Mouse (Mus musculus) embryonic facial prominence, embryonic 14.5 days (tissue): ENCODE results near the gene Pip4k2c. TPM values are rescaled to one million over a fixed set of nuclear protein-coding genes. Genes with fewer than 3 reads are reported as not detected.

Experiments
- ATAC-seq: fragments of 200-750 bp; cut with Nextera tagmentation; 2 replicates; pipeline ENCODE4 v1.8.0; 2017; ENCODE audit warnings: low read depth, moderate number of reproducible peaks, moderate TSS enrichment
- DNase-seq: peaks from one replicate; pipeline ENCODE4 v3.0.0-alpha.2; 2015; ENCODE audit warnings: low spot score
- H3K27ac ChIP-seq: fragments of 300-500 bp; sonication (generic); replicated peaks from 2 replicates; pipeline ENCODE4 v1.5.1; 2014; ENCODE audit warnings: low read depth, mild to moderate bottlenecking, low read length, moderate library complexity
- H3K27me3 ChIP-seq: fragments of 300-500 bp; sonication (generic); replicated peaks from 2 replicates; pipeline ENCODE4 v1.6.1; 2014; ENCODE audit warnings: low read length; ENCODE audit not compliant: control insufficient read depth, insufficient read depth
- H3K36me3 ChIP-seq: fragments of 300-500 bp; sonication (generic); 2 replicates; pipeline ENCODE4 v1.6.1; 2014; ENCODE audit warnings: low read length, mixed read lengths; ENCODE audit not compliant: control insufficient read depth, insufficient read depth
- H3K4me1 ChIP-seq: fragments of 300-500 bp; sonication (generic); 2 replicates; pipeline ENCODE4 v1.6.1; 2014; ENCODE audit warnings: antibody characterized with exemption, low read length; ENCODE audit not compliant: control insufficient read depth, insufficient read depth
- H3K4me2 ChIP-seq: fragments of 300-500 bp; sonication (generic); 2 replicates; pipeline ENCODE4 v1.6.1; 2014; ENCODE audit warnings: low read depth, mild to moderate bottlenecking, low read length, moderate library complexity, mixed read lengths
- H3K4me3 ChIP-seq: fragments of 300-500 bp; sonication (generic); 2 replicates; pipeline ENCODE4 v1.5.1; 2014; ENCODE audit warnings: low read depth, mild to moderate bottlenecking, low read length
- H3K9ac ChIP-seq: fragments of 300-500 bp; sonication (generic); 2 replicates; pipeline ENCODE4 v1.6.1; 2014; ENCODE audit warnings: low read depth, mild to moderate bottlenecking, low read length, moderate library complexity, mixed read lengths
- H3K9me3 ChIP-seq: fragments of 300-500 bp; sonication (generic); 2 replicates; pipeline ENCODE4 v1.6.1; 2016; ENCODE audit warnings: low read length; ENCODE audit not compliant: control insufficient read depth
- WGBS: fragments of 180-500 bp; shearing (Covaris S2); extraction: QIAGEN DNeasy Blood & Tissue Kit; methylation state at CpG from one replicate; pipeline ENCODE4 v1.1.7; 2014; 5-methylcytosine and 5-hydroxymethylcytosine counted together
- polyA plus RNA-seq: library from polyadenylated mRNA; unstranded; fragments of >200 nt; fragmentation: Nextera tagmentation; extraction: Ambion mirVana; gene quantifications from 2 replicates; pipeline ENCODE4 v1.2.1, GENCODE M21; 2014

Gene Pip4k2c
- polyA plus RNA-seq, 1 experiment from 2014 or later = 19.3 TPM

DNA sequence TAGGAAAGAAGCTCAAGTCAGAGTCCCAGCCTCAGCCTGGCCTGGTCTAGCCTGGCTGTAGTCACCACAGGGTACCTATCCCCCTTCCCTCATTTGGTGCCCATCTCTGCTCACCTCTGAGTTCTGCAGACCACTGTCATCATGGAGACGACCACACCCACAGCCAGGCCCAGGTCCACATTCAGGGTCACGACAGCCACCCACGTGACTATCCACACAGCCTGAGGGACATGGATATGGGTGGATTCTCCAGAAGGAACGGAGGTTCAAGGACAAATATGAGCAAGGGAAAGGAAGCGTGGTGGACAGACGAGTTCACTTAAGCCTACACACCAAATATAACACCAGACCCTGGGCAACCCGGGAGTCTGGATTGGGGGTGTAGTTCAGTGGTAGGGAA is 37.2 kb downstream of the Pip4k2c start:
- WGBS = 86% methylated on average over 7 of the region's 7 CpGs
- Histone ChIP-seq H3K27ac (no peak overlapping the region), H3K27me3 (peaks cover 48% of the 10 kb centered on the region)

GRCm38 (mm10) chr10:127173148-127174065 is 38.0 kb downstream of the Pip4k2c start:
- WGBS = 85% methylated on average over 16 of the region's 16 CpGs
- Histone ChIP-seq H3K4me3 (no peak overlapping the region), H3K27ac (no peak overlapping the region), H3K9ac (no peak overlapping the region), H3K27me3 (peaks cover 46% of the 10 kb centered on the region), H3K4me2 (no peak overlapping the region), H3K4me1 (peaks cover 16% of the 10 kb centered on the region), H3K36me3 (no peaks in the 10 kb centered on the region), H3K9me3 (no peaks in the 10 kb centered on the region)
- ATAC-seq (no peak), DNase-seq (no peak)

More for the DNA sequence above, 37.2 kb downstream of the Pip4k2c start:
- DNase-seq (no peak), ATAC-seq (no peak)
- H3K36me3 ChIP-seq = no peaks in the 10 kb centered on the region
- H3K9ac ChIP-seq = no peak overlapping the region
- H3K9me3 ChIP-seq = no peaks in the 10 kb centered on the region
- no peak overlapping the region for H3K4me2 ChIP-seq
- H3K4me1 ChIP-seq = peaks cover 16% of the 10 kb centered on the region
- no peak overlapping the region for H3K4me3 ChIP-seq

DNA sequence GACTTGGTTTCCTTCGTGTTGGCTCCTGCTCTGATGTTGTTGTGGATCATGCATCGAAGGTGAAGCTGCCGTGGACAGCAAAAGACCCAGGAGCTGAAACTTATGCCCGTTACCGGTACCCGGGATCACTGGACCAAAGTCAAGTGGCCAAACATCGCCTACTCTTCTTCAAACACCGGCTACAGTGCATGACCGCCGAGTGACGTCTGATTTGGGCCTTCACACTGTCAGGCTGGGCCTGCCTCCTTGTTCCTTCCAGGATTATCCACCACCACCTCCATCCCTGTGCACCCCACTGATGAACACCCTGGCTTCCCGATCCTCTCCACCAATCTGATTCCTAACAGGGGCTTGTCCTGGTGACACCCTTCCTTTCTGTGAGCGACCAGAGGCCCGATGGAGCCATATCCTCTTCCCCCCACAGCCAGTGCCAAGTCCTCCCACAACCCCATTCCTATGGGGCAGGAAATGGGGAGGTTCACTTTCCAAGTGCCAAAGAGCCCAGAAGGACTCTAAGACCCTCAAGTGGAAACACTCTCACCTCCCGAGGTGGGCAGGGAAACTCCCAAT is 39.7 kb downstream of the Pip4k2c start:
- ATAC-seq (no peak), DNase-seq (no peak)
- H3K27ac ChIP-seq = no peak overlapping the region
- H3K9me3 ChIP-seq = no peaks in the 10 kb centered on the region
- no peak overlapping the region for H3K4me2 ChIP-seq
- WGBS = 86% methylated on average over 15 of the region's 15 CpGs
- no peaks in the 10 kb centered on the region for H3K36me3 ChIP-seq
- no peak overlapping the region for H3K4me3 ChIP-seq
- no peak overlapping the region for H3K9ac ChIP-seq
- peaks cover 9% of the 10 kb centered on the region for H3K4me1 ChIP-seq
- H3K27me3 ChIP-seq = peaks cover 45% of the 10 kb centered on the region

GRCm38 (mm10) chr10:127170837-127171272 is 40.5 kb downstream of the Pip4k2c start:
- Histone ChIP-seq H3K27ac (no peak overlapping the region), H3K9me3 (no peaks in the 10 kb centered on the region), H3K27me3 (peaks cover 52% of the 10 kb centered on the region), H3K36me3 (no peaks in the 10 kb centered on the region), H3K9ac (peak overlapping the region; percentile 50; the same call in 1 of the 2 replicates), H3K4me2 (peak overlapping the region; percentile 81), H3K4me1 (peaks cover 9% of the 10 kb centered on the region), H3K4me3 (peak overlapping the region; percentile 45)
- peak; percentile 82 for ATAC-seq
- 0% methylated on average over 10 of the region's 29 CpGs for WGBS
- DNase-seq = peak; percentile 77

DNA sequence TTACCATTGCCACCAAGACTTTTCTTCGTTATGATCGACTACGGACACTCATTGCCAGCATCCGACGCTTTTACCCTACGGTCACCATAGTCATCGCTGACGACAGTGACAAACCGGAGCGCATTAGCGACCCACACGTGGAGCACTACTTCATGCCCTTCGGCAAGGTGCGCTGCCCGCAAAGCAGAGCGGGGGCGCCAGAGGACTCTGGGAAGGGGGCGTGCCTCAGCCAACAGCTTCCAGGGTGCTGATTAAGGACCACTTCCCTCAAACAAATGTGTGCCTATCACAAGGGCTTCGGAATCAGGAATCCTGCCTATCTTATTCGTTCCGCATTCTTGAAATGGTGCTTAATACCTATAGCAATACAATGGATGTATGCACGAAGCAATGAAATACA is 41.4 kb downstream of the Pip4k2c start:
- peaks cover 60% of the 10 kb centered on the region for H3K27me3 ChIP-seq
- DNase-seq = peak; percentile 40

GRCm38 (mm10) chr10:127167614-127168192 is 43.7 kb downstream of the Pip4k2c start:
- Histone ChIP-seq H3K4me1 (peaks cover 13% of the 10 kb centered on the region), H3K27ac (no peak overlapping the region), H3K9me3 (no peaks in the 10 kb centered on the region), H3K9ac (no peak overlapping the region), H3K4me3 (no peak overlapping the region), H3K27me3 (peaks cover 66% of the 10 kb centered on the region), H3K36me3 (no peaks in the 10 kb centered on the region), H3K4me2 (no peak overlapping the region)
- DNase-seq (no peak), ATAC-seq (no peak)
- WGBS = 32% methylated on average over 10 of the region's 10 CpGs

More for the DNA sequence above, 41.4 kb downstream of the Pip4k2c start:
- H3K4me3 ChIP-seq = peak overlapping the region; percentile 45
- 2% methylated on average over 22 of the region's 22 CpGs for WGBS
- H3K9ac ChIP-seq = peak overlapping the region; percentile 50; the same call in 1 of the 2 replicates
- H3K9me3 ChIP-seq = no peaks in the 10 kb centered on the region
- no peak for ATAC-seq
- H3K36me3 ChIP-seq = no peaks in the 10 kb centered on the region
- no peak overlapping the region for H3K27ac ChIP-seq
- peak overlapping the region; percentile 81 for H3K4me2 ChIP-seq
- H3K4me1 ChIP-seq = peaks cover 9% of the 10 kb centered on the region

- peak overlapping the region; percentile 66 for H3K4me3 ChIP-seq
- H3K36me3 ChIP-seq = no peaks in the 10 kb centered on the region
- peaks cover 66% of the 10 kb centered on the region for H3K27me3 ChIP-seq
- peak overlapping the region; percentile 100 for H3K4me2 ChIP-seq
- peaks cover 13% of the 10 kb centered on the region for H3K4me1 ChIP-seq
- H3K9ac ChIP-seq = peak overlapping the region; percentile 79; the same call in 1 of the 2 replicates
- no peak for DNase-seq
- no peaks in the 10 kb centered on the region for H3K9me3 ChIP-seq
- ATAC-seq = no peak
- WGBS = 23% methylated on average over 15 of the region's 15 CpGs
- no peak overlapping the region for H3K27ac ChIP-seq
Measured at GRCm38 (mm10) chr10:127166771-127167613, 44.4 kb downstream of the Pip4k2c start.

GRCm38 (mm10) chr10:127166404-127166715 is 45.0 kb downstream of the Pip4k2c start:
- ATAC-seq (no peak), DNase-seq (no peak)
- peaks cover 13% of the 10 kb centered on the region for H3K4me1 ChIP-seq
- WGBS = 4% methylated on average over 11 of the region's 11 CpGs
- H3K9me3 ChIP-seq = no peaks in the 10 kb centered on the region
- peak overlapping the region; percentile 79 for H3K9ac ChIP-seq
- H3K36me3 ChIP-seq = no peaks in the 10 kb centered on the region
- peaks cover 64% of the 10 kb centered on the region for H3K27me3 ChIP-seq
- no peak overlapping the region for H3K27ac ChIP-seq
- H3K4me3 ChIP-seq = peak overlapping the region; percentile 66
- peak overlapping the region; percentile 100 for H3K4me2 ChIP-seq
